Mouse (Mus musculus): ENCODE results near the gene Tnpo1. TPM values are rescaled to one million over a fixed set of nuclear protein-coding genes. Genes with fewer than 3 reads are reported as not detected.
A peak's percentile ranks its signal among the peaks of the same experiment; 100 is the strongest.

Tnpo1 gene
- polyA plus RNA-seq, 1 experiment = 44.1 TPM

DNA sequence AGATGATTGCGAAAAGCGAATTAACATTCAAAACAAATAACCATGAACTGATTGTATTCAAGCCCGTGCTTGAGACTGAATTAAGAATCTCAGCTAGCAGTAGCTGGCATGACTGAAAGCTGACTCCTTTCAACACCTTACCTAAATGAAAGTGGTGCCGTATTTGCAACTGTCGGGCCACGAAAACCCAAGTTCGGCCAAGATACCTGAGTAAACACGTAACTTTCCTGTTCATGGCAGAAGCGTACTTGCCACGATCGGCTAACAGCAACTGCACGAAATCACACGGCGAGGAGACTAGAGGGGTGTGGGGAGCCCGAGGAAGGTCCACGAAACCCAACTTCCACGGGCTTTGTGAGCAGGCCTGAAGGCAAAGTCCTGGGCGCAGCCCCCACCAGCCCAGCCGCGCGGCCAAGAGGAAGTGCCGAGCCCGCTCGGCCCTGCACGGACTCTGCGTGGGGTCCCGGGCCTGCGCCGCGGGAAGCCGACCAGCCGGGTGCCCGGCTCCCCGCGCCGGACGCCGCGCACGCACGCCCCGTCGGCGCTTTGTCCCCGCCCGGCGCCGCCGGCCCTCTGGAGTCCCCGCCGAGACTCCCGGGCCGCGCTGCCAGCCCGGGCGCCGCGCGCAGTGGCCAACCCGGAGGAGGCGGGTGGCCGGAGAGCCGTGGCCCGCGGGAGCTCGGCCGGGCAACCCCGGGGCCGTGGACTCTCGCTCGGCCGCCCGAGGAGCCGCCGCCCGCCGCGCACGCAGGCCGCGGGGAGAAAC is 111.7 kb downstream of the Tnpo1 start:
- Histone ChIP-seq H3K79me2 (ENCODE audit: control insufficient read depth, insufficient read depth) (peaks cover 53% of the 10 kb centered on the region), H3K4me3 (ENCODE audit: insufficient read depth, poor library complexity, severe bottlenecking) (peak overlapping the region; percentile 78)
- TF ChIP-seq CTCF (IDR thresholded peaks at IDR 0.05; ENCODE audit: control insufficient read depth, insufficient read depth, insufficient read length) = no peak
- no peak for TF ChIP-seq USF1 (IDR thresholded peaks at IDR 0.05; ENCODE audit: low read depth)
- no peak for TF ChIP-seq FOSL1 (IDR thresholded peaks at IDR 0.05; ENCODE audit: insufficient read depth, low read length, poor library complexity, severe bottlenecking)
- TF ChIP-seq MAX (IDR thresholded peaks at IDR 0.05) = no peak
- TF ChIP-seq MYOG (IDR thresholded peaks at IDR 0.05; ENCODE audit: control insufficient read depth, extremely low read depth, insufficient read length) = no peak
- TF ChIP-seq CEBPB (IDR thresholded peaks at IDR 0.05; ENCODE audit: low read depth) = no peak
- TF ChIP-seq MYOD1 (IDR thresholded peaks at IDR 0.05; ENCODE audit: control insufficient read depth, insufficient read length, low read depth) = no peak

DNA sequence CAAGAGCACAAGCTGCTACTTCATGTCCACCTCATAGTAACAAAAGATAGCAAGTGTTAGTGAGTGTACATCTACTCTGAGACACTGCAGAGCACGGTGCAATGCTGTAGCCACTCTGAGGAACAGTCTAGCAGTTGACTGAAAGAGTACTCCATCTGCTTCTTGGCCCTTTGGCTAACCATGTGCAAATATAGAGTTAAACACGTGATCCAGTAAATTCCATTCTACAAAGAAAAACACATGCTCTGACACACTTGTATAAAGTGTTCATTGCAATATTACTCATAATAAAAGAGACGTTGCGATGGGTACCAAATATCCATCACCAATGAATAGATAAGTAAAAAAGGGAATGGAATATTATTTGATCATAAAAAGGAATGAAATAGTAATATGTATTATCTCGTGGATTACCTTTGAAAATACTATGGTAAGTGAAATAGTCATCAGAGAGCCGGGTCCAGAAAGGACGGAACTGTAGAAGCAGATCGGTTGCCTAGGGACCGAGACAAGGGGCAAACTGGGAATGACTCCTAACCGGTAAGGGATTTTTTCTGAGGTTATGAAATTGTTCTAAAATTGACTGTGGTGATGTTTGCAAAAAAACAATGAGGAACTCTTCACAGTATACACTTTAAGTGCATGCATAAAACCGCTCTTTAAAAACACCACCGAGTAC is 112.4 kb downstream of the Tnpo1 start:
- Histone ChIP-seq H3K36me3 (ENCODE audit: control insufficient read depth, insufficient read depth) (no peaks in the 10 kb centered on the region), H3K4me3 (ENCODE audit: insufficient read depth, poor library complexity, severe bottlenecking) (peak overlapping the region; percentile 78), H3ac (ENCODE audit: control insufficient read depth, insufficient read length, low read depth) (peak overlapping the region; percentile 4), H3K79me2 (ENCODE audit: control insufficient read depth, insufficient read depth) (peaks cover 60% of the 10 kb centered on the region), H3K27me3 (ENCODE audit: control insufficient read depth, insufficient read depth, insufficient read length) (no peaks in the 10 kb centered on the region), H3K79me3 (ENCODE audit: low read depth) (peaks cover 47% of the 10 kb centered on the region)
- no peak for TF ChIP-seq CTCF (IDR thresholded peaks at IDR 0.05; ENCODE audit: control insufficient read depth, insufficient read depth, insufficient read length)
- TF ChIP-seq USF1 (IDR thresholded peaks at IDR 0.05; ENCODE audit: low read depth) = peak; percentile 61
- TF ChIP-seq MYOD1 (IDR thresholded peaks at IDR 0.05; ENCODE audit: control insufficient read depth, insufficient read length, low read depth) = no peak
- TF ChIP-seq CEBPB (IDR thresholded peaks at IDR 0.05; ENCODE audit: low read depth) = no peak

More for the DNA sequence above, 111.7 kb downstream of the Tnpo1 start:
- Histone ChIP-seq H3K36me3 (ENCODE audit: control insufficient read depth, insufficient read depth) (no peaks in the 10 kb centered on the region), H3K79me3 (ENCODE audit: low read depth) (peaks cover 44% of the 10 kb centered on the region), H3K27me3 (ENCODE audit: control insufficient read depth, insufficient read depth, insufficient read length) (no peaks in the 10 kb centered on the region), H3ac (ENCODE audit: control insufficient read depth, insufficient read length, low read depth) (peak overlapping the region; percentile 97)

DNA sequence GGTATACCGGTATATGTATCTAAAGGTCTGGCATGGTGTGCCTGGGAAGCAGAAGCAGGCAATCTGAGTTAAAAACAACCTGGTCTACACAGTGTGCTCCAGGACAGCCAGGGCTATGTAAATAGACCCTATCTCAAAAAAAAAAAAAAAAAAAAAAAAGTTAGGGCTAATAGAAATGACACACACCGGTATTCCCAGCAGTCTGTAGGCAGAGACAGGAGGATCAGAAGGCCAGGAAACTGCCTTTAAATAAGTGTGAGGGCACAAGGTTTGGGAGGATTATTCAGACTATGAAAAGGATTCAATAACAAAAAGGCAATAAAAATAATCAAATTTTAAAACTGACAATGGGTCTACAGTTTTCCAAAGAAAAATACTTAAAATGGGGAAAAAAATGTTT is 113.0 kb downstream of the Tnpo1 start:
- no peaks in the 10 kb centered on the region for H3K36me3 ChIP-seq (ENCODE audit: control insufficient read depth, insufficient read depth)
- no peaks in the 10 kb centered on the region for H3K27me3 ChIP-seq (ENCODE audit: control insufficient read depth, insufficient read depth, insufficient read length)
- no peak overlapping the region for H3ac ChIP-seq (ENCODE audit: control insufficient read depth, insufficient read length, low read depth)
- H3K79me3 ChIP-seq (ENCODE audit: low read depth) = peaks cover 51% of the 10 kb centered on the region
- peaks cover 66% of the 10 kb centered on the region for H3K79me2 ChIP-seq (ENCODE audit: control insufficient read depth, insufficient read depth)
- H3K4me3 ChIP-seq (ENCODE audit: insufficient read depth, poor library complexity, severe bottlenecking) = no peak overlapping the region
- TF ChIP-seq USF1 (IDR thresholded peaks at IDR 0.05; ENCODE audit: low read depth) = no peak

GRCm38 (mm10) chr13:98812285-98812684 is 113.9 kb downstream of the Tnpo1 start:
- Histone ChIP-seq H3K36me3 (ENCODE audit: control insufficient read depth, insufficient read depth) (no peaks in the 10 kb centered on the region), H3K79me2 (ENCODE audit: control insufficient read depth, insufficient read depth) (peaks cover 75% of the 10 kb centered on the region), H3K79me3 (ENCODE audit: low read depth) (peaks cover 60% of the 10 kb centered on the region), H3K27me3 (ENCODE audit: control insufficient read depth, insufficient read depth, insufficient read length) (no peaks in the 10 kb centered on the region), H3K4me3 (ENCODE audit: insufficient read depth, poor library complexity, severe bottlenecking) (no peak overlapping the region), H3ac (ENCODE audit: control insufficient read depth, insufficient read length, low read depth) (no peak overlapping the region)
- TF ChIP-seq MAX (IDR thresholded peaks at IDR 0.05) (no peak), CTCF (IDR thresholded peaks at IDR 0.05; ENCODE audit: control insufficient read depth, insufficient read depth, insufficient read length) (no peak), MYOD1 (IDR thresholded peaks at IDR 0.05; ENCODE audit: control insufficient read depth, insufficient read length, low read depth) (no peak), USF1 (IDR thresholded peaks at IDR 0.05; ENCODE audit: low read depth) (no peak), FOSL1 (IDR thresholded peaks at IDR 0.05; ENCODE audit: insufficient read depth, low read length, poor library complexity, severe bottlenecking) (no peak), CEBPB (IDR thresholded peaks at IDR 0.05; ENCODE audit: low read depth) (no peak), MYOG (IDR thresholded peaks at IDR 0.05; ENCODE audit: control insufficient read depth, extremely low read depth, insufficient read length) (no peak)

GRCm38 (mm10) chr13:98810143-98810542 is 116.0 kb downstream of the Tnpo1 start:
- Histone ChIP-seq H3ac (ENCODE audit: control insufficient read depth, insufficient read length, low read depth) (no peak overlapping the region), H3K27me3 (ENCODE audit: control insufficient read depth, insufficient read depth, insufficient read length) (no peaks in the 10 kb centered on the region), H3K79me2 (ENCODE audit: control insufficient read depth, insufficient read depth) (peaks cover 81% of the 10 kb centered on the region), H3K4me3 (ENCODE audit: insufficient read depth, poor library complexity, severe bottlenecking) (no peak overlapping the region), H3K36me3 (ENCODE audit: control insufficient read depth, insufficient read depth) (peaks cover under 1% of the 10 kb centered on the region), H3K79me3 (ENCODE audit: low read depth) (peaks cover 63% of the 10 kb centered on the region)
- TF ChIP-seq MYOG (IDR thresholded peaks at IDR 0.05; ENCODE audit: control insufficient read depth, extremely low read depth, insufficient read length) = no peak
- no peak for TF ChIP-seq MYOD1 (IDR thresholded peaks at IDR 0.05; ENCODE audit: control insufficient read depth, insufficient read length, low read depth)
- no peak for TF ChIP-seq CEBPB (IDR thresholded peaks at IDR 0.05; ENCODE audit: low read depth)
- no peak for TF ChIP-seq FOSL1 (IDR thresholded peaks at IDR 0.05; ENCODE audit: insufficient read depth, low read length, poor library complexity, severe bottlenecking)
- TF ChIP-seq USF1 (IDR thresholded peaks at IDR 0.05; ENCODE audit: low read depth) = no peak
- TF ChIP-seq CTCF (IDR thresholded peaks at IDR 0.05; ENCODE audit: control insufficient read depth, insufficient read depth, insufficient read length) = no peak
- no peak for TF ChIP-seq MAX (IDR thresholded peaks at IDR 0.05)
